Mouse (Mus musculus): ENCODE results near the gene Timm13. TPM values are rescaled to one million over a fixed set of nuclear protein-coding genes. Genes with fewer than 3 reads are reported as not detected.

Timm13 gene
- polyA plus RNA-seq, 1 experiment from 2014 or later, result 434 TPM

DNA sequence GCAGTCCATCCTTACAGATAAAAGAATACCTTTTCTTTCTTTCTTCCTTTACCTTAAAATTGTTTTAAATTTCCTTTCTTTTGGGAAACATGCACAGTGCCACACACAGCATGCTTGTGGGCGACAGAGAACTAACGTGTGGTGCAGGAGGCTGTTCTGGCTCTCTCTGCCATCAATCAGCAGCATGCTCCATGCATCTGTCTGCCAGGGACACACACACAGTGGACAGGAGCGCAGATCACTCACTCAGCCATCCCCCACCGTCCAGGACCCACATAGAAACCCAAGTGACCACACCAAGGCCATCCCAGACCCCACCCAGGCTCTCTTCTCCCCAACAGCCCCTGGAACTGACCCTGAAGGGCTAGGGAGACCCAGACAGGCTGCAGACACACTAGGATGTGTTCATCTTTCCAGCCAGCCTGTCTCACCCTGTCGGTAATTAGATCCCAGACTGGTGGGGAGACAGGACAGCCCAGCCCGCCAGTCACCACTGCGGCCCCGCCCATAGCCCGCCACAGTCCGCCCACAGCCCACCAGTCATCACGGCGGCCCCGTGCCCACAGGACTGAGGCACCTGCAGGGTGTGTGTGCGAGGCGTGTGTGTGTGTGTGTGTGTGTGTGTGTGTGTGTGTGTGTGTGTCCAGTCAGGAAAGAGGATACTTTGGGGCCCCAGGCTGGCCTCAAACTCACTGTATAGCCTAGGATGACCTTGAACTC is 38.2 kb upstream of the Timm13 start:
- Histone ChIP-seq H3K36me3 (ENCODE audit: insufficient read depth, low read length) (no peaks in the 10 kb centered on the region), H3K4me1 (replicated peaks; ENCODE audit: insufficient read depth, low read length) (peaks cover 57% of the 10 kb centered on the region), H3K9me3 (replicated peaks; ENCODE audit: low read length) (no peaks in the 10 kb centered on the region), H3K27ac (peak overlapping the region; percentile 60; the same call in 1 of the 2 replicates), H3K4me2 (ENCODE audit: low read length) (peak overlapping the region; percentile 55), H3K27me3 (ENCODE audit: insufficient read depth, low read length) (no peaks in the 10 kb centered on the region), H3K9ac (ENCODE audit: low read depth, low read length) (0 out of 2 replicates have a peak overlapping the region, but pooled peaks have one; percentile 14), H3K4me3 (replicated peaks; ENCODE audit: low read depth, low read length) (peak overlapping the region; percentile 9; the same call in 1 of the 2 replicates)
- no peak for TF ChIP-seq CTCF (IDR thresholded peaks at IDR 0.05; ENCODE audit: low read depth)
- ATAC-seq (replicated peaks; ENCODE audit: low FRiP score, low read depth), result peak; percentile 26; the same call in 1 of the 2 replicates
- WGBS, result 13% methylated on average over 15 of the region's 15 CpGs
- DNase-seq (ENCODE audit: low spot score), result peak; percentile 72

DNA sequence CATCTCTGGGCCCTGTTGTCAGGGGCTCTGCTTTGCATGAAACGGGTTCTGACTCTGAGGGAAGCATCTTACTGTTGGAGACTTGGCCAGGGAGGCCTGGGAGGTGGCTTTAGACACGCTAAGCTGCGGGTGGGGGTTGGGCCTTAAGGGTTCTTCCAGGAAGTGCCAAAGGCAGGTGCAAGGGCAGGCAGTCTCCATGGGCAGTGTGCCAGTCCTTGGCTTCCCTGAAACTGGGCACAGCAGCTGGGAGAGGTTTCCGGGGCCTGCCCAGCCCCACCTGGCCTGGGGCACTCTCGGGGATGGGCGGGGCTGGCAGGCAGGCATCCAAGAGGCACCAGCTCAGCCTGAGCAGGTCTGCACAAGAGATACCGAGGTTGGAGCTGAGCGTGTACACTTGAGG is 36.9 kb upstream of the Timm13 start:
- DNase-seq (ENCODE audit: low spot score) (peak; percentile 43), ATAC-seq (replicated peaks; ENCODE audit: low FRiP score, low read depth) (no peak; the same call in 1 of the 2 replicates)
- Histone ChIP-seq H3K4me3 (replicated peaks; ENCODE audit: low read depth, low read length) (no peak overlapping the region), H3K36me3 (ENCODE audit: insufficient read depth, low read length) (no peaks in the 10 kb centered on the region), H3K27me3 (ENCODE audit: insufficient read depth, low read length) (peaks cover 9% of the 10 kb centered on the region), H3K27ac (0 out of 2 replicates have a peak overlapping the region, but pooled peaks have one; percentile 48), H3K4me1 (replicated peaks; ENCODE audit: insufficient read depth, low read length) (peaks cover 67% of the 10 kb centered on the region), H3K9me3 (replicated peaks; ENCODE audit: low read length) (no peaks in the 10 kb centered on the region), H3K4me2 (ENCODE audit: low read length) (no peak overlapping the region), H3K9ac (ENCODE audit: low read depth, low read length) (0 out of 2 replicates have a peak overlapping the region, but pooled peaks have one; percentile 9)
- TF ChIP-seq CTCF (IDR thresholded peaks at IDR 0.05; ENCODE audit: low read depth), result no peak
- WGBS, result 27% methylated on average over 8 of the region's 8 CpGs

DNA sequence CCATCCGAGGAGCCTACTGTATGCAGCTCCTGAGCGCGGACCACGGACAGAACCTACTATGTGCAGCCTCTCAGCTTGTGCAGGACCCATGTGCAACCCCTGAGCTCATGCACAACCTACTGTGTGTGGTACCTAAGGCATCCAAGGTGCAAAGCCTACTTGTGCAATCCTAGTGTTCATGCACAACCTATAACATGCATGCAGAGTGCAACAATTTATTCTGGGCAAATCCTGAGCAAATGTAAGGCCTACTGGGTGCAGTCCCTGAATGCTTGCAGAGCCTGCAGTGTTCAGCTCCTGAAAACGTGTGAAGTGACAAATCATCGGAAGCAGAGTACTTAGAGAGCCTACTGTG is 36.0 kb upstream of the Timm13 start:
- Histone ChIP-seq H3K9me3 (replicated peaks; ENCODE audit: low read length) (no peaks in the 10 kb centered on the region), H3K4me2 (ENCODE audit: low read length) (peak overlapping the region; percentile 61), H3K9ac (ENCODE audit: low read depth, low read length) (no peak overlapping the region), H3K27me3 (ENCODE audit: insufficient read depth, low read length) (peaks cover 12% of the 10 kb centered on the region), H3K4me1 (replicated peaks; ENCODE audit: insufficient read depth, low read length) (peaks cover 75% of the 10 kb centered on the region), H3K36me3 (ENCODE audit: insufficient read depth, low read length) (no peaks in the 10 kb centered on the region), H3K4me3 (replicated peaks; ENCODE audit: low read depth, low read length) (no peak overlapping the region), H3K27ac (no peak overlapping the region)
- WGBS, result 20% methylated on average over 6 of the region's 6 CpGs
- DNase-seq (ENCODE audit: low spot score) (no peak), ATAC-seq (replicated peaks; ENCODE audit: low FRiP score, low read depth) (no peak)
- no peak for TF ChIP-seq CTCF (IDR thresholded peaks at IDR 0.05; ENCODE audit: low read depth)

DNA sequence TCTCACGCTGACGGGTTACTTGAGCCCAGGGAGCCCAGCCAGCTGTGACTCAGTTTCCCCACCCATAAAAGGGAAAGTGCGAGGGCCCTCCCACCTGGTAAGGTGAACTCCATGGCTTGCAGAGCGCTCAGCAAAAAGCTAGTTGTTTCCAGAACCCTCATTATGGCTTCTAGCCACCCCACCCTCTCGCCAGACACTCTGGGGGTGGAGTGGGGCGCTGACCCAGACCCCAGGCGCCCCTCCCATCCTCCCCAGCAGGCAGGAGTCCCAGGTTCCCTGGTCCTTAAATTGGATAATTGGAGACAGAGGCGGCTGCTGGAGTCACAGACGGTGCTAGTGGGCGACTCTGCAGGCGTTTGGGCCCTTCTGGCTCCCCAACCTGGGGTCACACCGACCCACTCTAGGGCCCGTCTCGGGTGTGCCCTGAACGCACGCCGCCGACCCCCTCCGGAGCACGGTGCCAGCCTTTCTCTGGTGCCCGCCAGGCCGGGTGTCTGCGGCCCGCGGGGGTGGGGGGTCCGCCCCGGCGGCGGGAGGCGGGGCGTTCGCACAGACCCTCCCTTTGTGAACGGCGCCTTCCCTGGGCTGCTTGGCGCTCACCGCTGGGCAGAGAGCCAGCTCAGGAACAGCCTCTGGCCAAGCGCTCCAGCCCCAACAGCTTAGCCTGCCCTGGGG is 35.5 kb upstream of the Timm13 start:
- peak overlapping the region; percentile 61 for H3K4me2 ChIP-seq (ENCODE audit: low read length)
- WGBS, result 2% methylated on average over 37 of the region's 37 CpGs
- peaks cover 12% of the 10 kb centered on the region for H3K27me3 ChIP-seq (ENCODE audit: insufficient read depth, low read length)
- TF ChIP-seq CTCF (IDR thresholded peaks at IDR 0.05; ENCODE audit: low read depth), result no peak
- no peaks in the 10 kb centered on the region for H3K9me3 ChIP-seq (replicated peaks; ENCODE audit: low read length)
- peak overlapping the region; percentile 22 for H3K4me3 ChIP-seq (replicated peaks; ENCODE audit: low read depth, low read length)
- H3K9ac ChIP-seq (ENCODE audit: low read depth, low read length), result peak overlapping the region; percentile 39; the same call in 1 of the 2 replicates
- no peaks in the 10 kb centered on the region for H3K36me3 ChIP-seq (ENCODE audit: insufficient read depth, low read length)
- H3K4me1 ChIP-seq (replicated peaks; ENCODE audit: insufficient read depth, low read length), result peaks cover 74% of the 10 kb centered on the region
- no peak overlapping the region for H3K27ac ChIP-seq
- DNase-seq (ENCODE audit: low spot score) (peak; percentile 64), ATAC-seq (replicated peaks; ENCODE audit: low FRiP score, low read depth) (no peak)

DNA sequence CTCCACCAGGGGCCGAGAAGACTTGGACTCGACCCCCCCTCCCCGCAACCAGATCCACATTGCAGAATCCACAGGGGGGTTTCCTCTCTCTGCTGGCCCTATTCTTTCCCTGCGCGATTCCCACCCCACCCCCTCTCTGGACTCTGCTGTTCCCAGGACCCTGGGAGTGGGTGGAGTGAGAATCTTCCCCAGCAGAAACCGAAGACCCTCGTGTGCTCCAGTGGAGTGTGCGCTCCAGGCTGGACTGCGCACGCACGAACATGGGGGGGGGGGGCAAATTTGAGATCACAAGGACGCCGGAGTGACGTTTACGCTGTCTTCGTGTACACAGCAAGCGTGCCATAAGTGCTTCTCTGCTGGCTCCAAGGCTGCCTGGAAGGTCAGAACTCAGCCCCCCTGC is 34.9 kb upstream of the Timm13 start:
- Histone ChIP-seq H3K4me1 (replicated peaks; ENCODE audit: insufficient read depth, low read length) (peaks cover 71% of the 10 kb centered on the region), H3K27ac (no peak overlapping the region), H3K9me3 (replicated peaks; ENCODE audit: low read length) (no peaks in the 10 kb centered on the region), H3K4me3 (replicated peaks; ENCODE audit: low read depth, low read length) (no peak overlapping the region), H3K4me2 (ENCODE audit: low read length) (peak overlapping the region; percentile 61), H3K9ac (ENCODE audit: low read depth, low read length) (0 out of 2 replicates have a peak overlapping the region, but pooled peaks have one; percentile 3), H3K27me3 (ENCODE audit: insufficient read depth, low read length) (peaks cover 12% of the 10 kb centered on the region), H3K36me3 (ENCODE audit: insufficient read depth, low read length) (no peaks in the 10 kb centered on the region)
- 4% methylated on average over 17 of the region's 17 CpGs for WGBS
- ATAC-seq (replicated peaks; ENCODE audit: low FRiP score, low read depth) (no peak), DNase-seq (ENCODE audit: low spot score) (no peak)
- no peak for TF ChIP-seq CTCF (IDR thresholded peaks at IDR 0.05; ENCODE audit: low read depth)

DNA sequence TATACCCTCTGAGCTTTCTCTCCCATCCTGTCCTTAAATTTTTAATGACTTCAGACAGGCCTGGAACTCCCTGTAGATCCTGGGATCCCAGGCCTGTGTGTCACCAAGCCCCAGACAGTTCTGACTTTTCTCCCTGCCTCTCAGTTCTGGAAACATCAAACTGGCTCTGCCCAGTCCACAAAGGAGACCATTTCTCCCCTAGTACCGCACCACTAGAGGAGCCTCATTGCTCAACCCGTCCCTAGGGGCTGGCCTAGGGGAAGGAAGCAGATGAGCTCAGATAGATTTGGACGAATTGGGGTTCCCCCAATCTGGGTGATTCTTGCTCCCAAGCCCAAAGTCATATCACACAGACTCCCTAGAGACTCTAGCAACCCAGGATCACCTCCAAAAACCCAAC is 34.5 kb upstream of the Timm13 start:
- no peaks in the 10 kb centered on the region for H3K9me3 ChIP-seq (replicated peaks; ENCODE audit: low read length)
- WGBS, result 23% methylated on average over 3 of the region's 3 CpGs
- no peak overlapping the region for H3K27ac ChIP-seq
- H3K9ac ChIP-seq (ENCODE audit: low read depth, low read length), result no peak overlapping the region
- H3K4me3 ChIP-seq (replicated peaks; ENCODE audit: low read depth, low read length), result no peak overlapping the region
- ATAC-seq (replicated peaks; ENCODE audit: low FRiP score, low read depth) (no peak), DNase-seq (ENCODE audit: low spot score) (no peak)
- TF ChIP-seq CTCF (IDR thresholded peaks at IDR 0.05; ENCODE audit: low read depth), result no peak
- no peak overlapping the region for H3K4me2 ChIP-seq (ENCODE audit: low read length)
- peaks cover 12% of the 10 kb centered on the region for H3K27me3 ChIP-seq (ENCODE audit: insufficient read depth, low read length)
- peaks cover 70% of the 10 kb centered on the region for H3K4me1 ChIP-seq (replicated peaks; ENCODE audit: insufficient read depth, low read length)
- no peaks in the 10 kb centered on the region for H3K36me3 ChIP-seq (ENCODE audit: insufficient read depth, low read length)
